ENCODE assay signal across 30 mouse cellular contexts in the genomic region with DNA sequence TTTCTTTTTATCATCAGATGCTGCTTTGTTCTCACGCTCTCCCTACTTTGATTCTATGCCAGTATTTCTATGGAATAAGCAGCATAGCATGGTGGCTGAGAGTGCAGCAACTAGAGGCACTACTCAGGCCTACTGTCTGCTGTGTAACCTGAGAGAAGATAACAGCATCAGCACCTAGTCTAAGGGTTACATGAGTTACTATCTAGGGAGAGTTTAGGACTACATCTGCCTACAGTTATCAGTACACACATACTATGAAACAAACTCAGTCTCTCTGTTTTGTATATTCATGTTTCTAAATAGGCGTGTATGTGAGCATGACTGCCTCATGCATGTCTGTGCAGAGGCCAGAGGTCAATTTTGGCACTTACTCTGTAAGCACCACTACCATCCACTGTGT.
DNase-seq lines count a peak whose midpoint lies in the region; ATAC-seq lines count a peak whose summit lies in the region.
"Had no signal": no experiment of that assay in that cellular context is flagged by ENCODE, and none has a peak within 500 bp of the region (broad histone marks: within the 10 kb centered on the region; RNA-seq: fewer than 3 reads in every experiment).

No protein-coding gene starts in this region.

- 81% methylated on average over 2 of the region's 2 CpGs for WGBS in hindbrain, embryonic 12.5 days
- 78% methylated on average over 2 of the region's 2 CpGs for WGBS in hindbrain, embryonic 16.5 days
- WGBS in liver, embryonic 16.5 days (ENCODE audit: insufficient replicate concordance), result 50% methylated on average over 2 of the region's 2 CpGs

- no peak for DNase-seq in right cerebral cortex, postnatal 25 days
- no peak for DNase-seq in thymus, adult 18-20 months
- DNase-seq in layer of hippocampus, adult 8-10 months (ENCODE audit: low spot score in 2 of 2), result no peak
- DNase-seq: adrenal gland, postnatal 14 days; cerebellum, adult 11-12 months; cerebellum, postnatal 14 days; gastrocnemius, postnatal 36 days; heart, adult 18-20 months; heart, postnatal 4 days; kidney, adult 2 months; kidney, postnatal 36 days; lung, adult 2 months; lung, postnatal 10 days; thymus, postnatal 14 days had no signal

- H3K9me3 ChIP-seq in hindbrain, embryonic 12.5 days (replicated peaks), result no peaks in the 10 kb centered on the region
- no peaks in the 10 kb centered on the region for H3K9me3 ChIP-seq in hindbrain, embryonic 16.5 days (ENCODE audit: control insufficient read depth, low read length)
- H3K9me3 ChIP-seq in liver, embryonic 16.5 days (replicated peaks; ENCODE audit: control insufficient read depth, low read length), result no peaks in the 10 kb centered on the region
- H3K9me3 ChIP-seq: embryonic facial prominence, embryonic 10.5 days; embryonic facial prominence, embryonic 15.5 days; G1E; heart, embryonic 12.5 days; hindbrain, embryonic 15.5 days; intestine, embryonic 15.5 days; limb, embryonic 13.5 days; midbrain, embryonic 12.5 days; neural tube, embryonic 12.5 days had no signal

- no peaks in the 10 kb centered on the region for H3K36me3 ChIP-seq in hindbrain, embryonic 12.5 days
- H3K36me3 ChIP-seq in hindbrain, embryonic 16.5 days (ENCODE audit: control insufficient read depth, insufficient read depth, low read length), result no peaks in the 10 kb centered on the region
- H3K36me3 ChIP-seq in liver, embryonic 16.5 days (ENCODE audit: control insufficient read depth, insufficient read depth), result no peaks in the 10 kb centered on the region
- H3K36me3 ChIP-seq: embryonic facial prominence, embryonic 10.5 days; embryonic facial prominence, embryonic 15.5 days; heart, embryonic 12.5 days; hindbrain, embryonic 15.5 days; intestine, embryonic 15.5 days; limb, embryonic 13.5 days; midbrain, embryonic 12.5 days; neural tube, embryonic 12.5 days had no signal

- H3K27ac ChIP-seq in hindbrain, embryonic 12.5 days, result no peak overlapping the region
- no peak overlapping the region for H3K27ac ChIP-seq in hindbrain, embryonic 16.5 days (ENCODE audit: low read depth, low read length)
- peak overlapping the region; percentile 52 for H3K27ac ChIP-seq in liver, embryonic 16.5 days (ENCODE audit: low read length)
- H3K27ac ChIP-seq: embryonic facial prominence, embryonic 10.5 days; embryonic facial prominence, embryonic 15.5 days; hindbrain, embryonic 15.5 days; intestine, embryonic 15.5 days; layer of hippocampus, adult 2 months; limb, embryonic 13.5 days; midbrain, embryonic 12.5 days; neural tube, embryonic 12.5 days had no signal

- 0 out of 2 replicates have a peak, but pooled peaks have one; percentile 29 for ATAC-seq in hindbrain, embryonic 12.5 days (ENCODE audit: low FRiP score)
- ATAC-seq in hindbrain, embryonic 16.5 days, result no peak
- peak; percentile 74 for ATAC-seq in erythroid progenitor cell, adult 5-6 weeks (replicated peaks; ENCODE audit: low FRiP score, poor library complexity, severe bottlenecking)
- ATAC-seq in liver, embryonic 16.5 days (ENCODE audit: low read depth), result peak; percentile 89
- ATAC-seq: forebrain, embryonic 14.5 days; intestine, embryonic 15.5 days had no signal

- H3K27me3 ChIP-seq in hindbrain, embryonic 12.5 days, result no peaks in the 10 kb centered on the region
- no peaks in the 10 kb centered on the region for H3K27me3 ChIP-seq in hindbrain, embryonic 16.5 days (replicated peaks; ENCODE audit: control insufficient read depth, insufficient read depth, low read length)
- H3K27me3 ChIP-seq in liver, embryonic 16.5 days (ENCODE audit: control insufficient read depth, insufficient read depth, low read depth, low read length), result no peaks in the 10 kb centered on the region
- H3K27me3 ChIP-seq: embryonic facial prominence, embryonic 15.5 days; heart, embryonic 12.5 days; hindbrain, embryonic 15.5 days; intestine, embryonic 15.5 days; limb, embryonic 13.5 days; neural tube, embryonic 12.5 days had no signal

- H3K4me2 ChIP-seq in hindbrain, embryonic 12.5 days (replicated peaks), result no peak overlapping the region
- H3K4me2 ChIP-seq in hindbrain, embryonic 16.5 days (ENCODE audit: low read length), result no peak overlapping the region
- peak overlapping the region; percentile 26 for H3K4me2 ChIP-seq in liver, embryonic 16.5 days (ENCODE audit: low read depth, low read length)
- H3K4me2 ChIP-seq: embryonic facial prominence, embryonic 15.5 days; heart, embryonic 12.5 days; hindbrain, embryonic 15.5 days; intestine, embryonic 15.5 days; limb, embryonic 13.5 days; midbrain, embryonic 12.5 days; neural tube, embryonic 12.5 days had no signal

- no peak overlapping the region for H3K9ac ChIP-seq in hindbrain, embryonic 12.5 days
- no peak overlapping the region for H3K9ac ChIP-seq in hindbrain, embryonic 16.5 days (ENCODE audit: low read depth, low read length)
- H3K9ac ChIP-seq in liver, embryonic 16.5 days (ENCODE audit: low read depth, low read length), result no peak overlapping the region
- H3K9ac ChIP-seq: embryonic facial prominence, embryonic 15.5 days; heart, embryonic 12.5 days; hindbrain, embryonic 15.5 days; intestine, embryonic 15.5 days; limb, embryonic 13.5 days; midbrain, embryonic 12.5 days; neural tube, embryonic 12.5 days had no signal

- H3K4me1 ChIP-seq in hindbrain, embryonic 12.5 days, result no peaks in the 10 kb centered on the region
- H3K4me1 ChIP-seq in hindbrain, embryonic 16.5 days (ENCODE audit: control insufficient read depth, insufficient read depth, low read depth, low read length), result no peaks in the 10 kb centered on the region
- peaks cover 5% of the 10 kb centered on the region for H3K4me1 ChIP-seq in liver, embryonic 16.5 days (ENCODE audit: control insufficient read depth, low read depth, low read length)
- H3K4me1 ChIP-seq: embryonic facial prominence, embryonic 10.5 days; embryonic facial prominence, embryonic 15.5 days; heart, embryonic 12.5 days; hindbrain, embryonic 15.5 days; intestine, embryonic 15.5 days; limb, embryonic 13.5 days; neural tube, embryonic 12.5 days had no signal

- H3K4me3 ChIP-seq in hindbrain, embryonic 12.5 days, result no peak overlapping the region
- H3K4me3 ChIP-seq in hindbrain, embryonic 16.5 days (ENCODE audit: low read length), result no peak overlapping the region
- H3K4me3 ChIP-seq in liver, embryonic 16.5 days (ENCODE audit: low read depth, low read length), result no peak overlapping the region
- H3K4me3 ChIP-seq: embryonic facial prominence, embryonic 10.5 days; embryonic facial prominence, embryonic 15.5 days; heart, embryonic 12.5 days; hindbrain, embryonic 15.5 days; intestine, embryonic 15.5 days; layer of hippocampus, adult 2 months; limb, embryonic 13.5 days; midbrain, embryonic 12.5 days; myocyte; neural tube, embryonic 12.5 days had no signal
